Mouse (Mus musculus) lung, adult 2 months (tissue): Measurements from ENCODE around the gene Lce3f. TPM values are rescaled to one million over a fixed set of nuclear protein-coding genes. Genes with fewer than 3 reads are reported as not detected.

ENCODE experiments used
- DNase-seq: peaks from one replicate; pipeline ENCODE4 v3.0.0; 2022
- H3K4me1 ChIP-seq: fragments of 200-500 bp; 2 replicates; pipeline ENCODE4 v1.6.1; 2011; ENCODE audit warnings: low read length; ENCODE audit not compliant: control insufficient read depth, insufficient read depth
- H3K4me3 ChIP-seq: fragments of 200-500 bp; replicated peaks from 2 replicates; pipeline ENCODE3; 2011; ENCODE audit warnings: low read depth, mild to moderate bottlenecking, control low read depth, low read length; ENCODE audit errors: extremely low read depth
- CTCF ChIP-seq: fragments of 200-500 bp; IDR thresholded peaks from 2 replicates; pipeline ENCODE4 v1.5.1; 2011; ENCODE audit warnings: mild to moderate bottlenecking, low read length, control low read depth; ENCODE audit not compliant: insufficient read depth
- POLR2A ChIP-seq: fragments of 200-500 bp; IDR thresholded peaks from 2 replicates; pipeline ENCODE4 v1.6.1; 2011; ENCODE audit warnings: low read depth, mild to moderate bottlenecking, control low read depth, low read length, borderline replicate concordance; ENCODE audit errors: extremely low read depth
- WGBS: fragments of 180-500 bp; shearing (Covaris S2); methylation state at CpG from one replicate; pipeline ENCODE4 v1.1.7; 2018; 5-methylcytosine and 5-hydroxymethylcytosine counted together
- polyA plus RNA-seq: library from polyadenylated mRNA; depleted of rRNA; stranded (reverse); fragments of >200 nt; gene quantifications from 2 replicates; pipeline ENCODE4 v1.2.3, GENCODE M21; 2012; rRNA removed

Gene Lce3f
- polyA plus RNA-seq, 1 experiment = 237 TPM

DNA sequence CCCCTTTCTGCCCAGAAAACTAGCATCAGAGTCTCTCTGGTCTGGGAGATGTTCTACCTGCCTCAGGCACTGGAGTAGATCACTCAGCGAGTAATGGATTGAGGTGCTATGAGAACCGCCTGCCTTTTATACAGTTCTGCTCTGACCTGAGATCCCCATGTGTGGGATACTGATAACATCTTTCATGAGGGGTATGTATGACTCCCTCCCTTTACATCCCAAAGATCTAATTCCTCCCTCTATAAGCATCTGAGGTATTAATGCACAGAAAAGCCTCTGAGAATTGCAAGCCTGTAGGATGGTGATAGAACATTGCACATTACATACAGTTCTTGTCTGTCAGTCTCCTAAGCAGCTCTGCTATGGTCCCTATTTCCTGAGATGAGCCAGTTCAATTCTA, 26.9 kb downstream of the Lce3f start, which contains the start of gene Lce1m:
Gene Lce1m (minus strand): TSS at position 101 of the 400 bp plus-strand sequence.
- Histone ChIP-seq H3K4me3 (no peak within 1 kb of the TSS), H3K4me1 (no peaks in the 10 kb centered on the region)
- WGBS = 94% methylated on average over 2 of the region's 2 CpGs
- TF ChIP-seq CTCF = no peak
- TF ChIP-seq POLR2A = no peak
- no peak for DNase-seq

DNA sequence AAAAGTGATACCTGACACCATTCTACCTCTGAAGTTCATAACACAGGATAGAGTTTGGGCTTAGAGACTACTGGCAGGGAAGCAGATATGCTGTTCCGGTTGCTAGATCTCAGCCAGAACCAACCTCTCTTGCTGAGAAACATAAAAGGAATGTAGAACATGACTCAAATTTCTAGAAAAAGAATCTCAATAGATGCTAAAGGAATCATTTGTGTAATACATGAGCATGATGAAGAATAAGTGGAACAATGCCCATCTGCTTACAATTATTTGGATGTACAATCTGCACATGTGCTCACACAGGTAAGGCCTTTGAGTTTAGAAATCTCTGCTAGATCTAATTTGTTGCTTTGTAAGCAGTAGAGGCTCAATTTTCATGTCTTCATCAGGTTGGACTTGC, 29.1 kb downstream of the Lce3f start:
- Histone ChIP-seq H3K4me1 (no peaks in the 10 kb centered on the region), H3K4me3 (no peak overlapping the region)
- TF ChIP-seq POLR2A = no peak
- TF ChIP-seq CTCF = no peak
- 73% methylated on average over 1 of the region's 1 CpGs for WGBS
- no peak for DNase-seq

DNA sequence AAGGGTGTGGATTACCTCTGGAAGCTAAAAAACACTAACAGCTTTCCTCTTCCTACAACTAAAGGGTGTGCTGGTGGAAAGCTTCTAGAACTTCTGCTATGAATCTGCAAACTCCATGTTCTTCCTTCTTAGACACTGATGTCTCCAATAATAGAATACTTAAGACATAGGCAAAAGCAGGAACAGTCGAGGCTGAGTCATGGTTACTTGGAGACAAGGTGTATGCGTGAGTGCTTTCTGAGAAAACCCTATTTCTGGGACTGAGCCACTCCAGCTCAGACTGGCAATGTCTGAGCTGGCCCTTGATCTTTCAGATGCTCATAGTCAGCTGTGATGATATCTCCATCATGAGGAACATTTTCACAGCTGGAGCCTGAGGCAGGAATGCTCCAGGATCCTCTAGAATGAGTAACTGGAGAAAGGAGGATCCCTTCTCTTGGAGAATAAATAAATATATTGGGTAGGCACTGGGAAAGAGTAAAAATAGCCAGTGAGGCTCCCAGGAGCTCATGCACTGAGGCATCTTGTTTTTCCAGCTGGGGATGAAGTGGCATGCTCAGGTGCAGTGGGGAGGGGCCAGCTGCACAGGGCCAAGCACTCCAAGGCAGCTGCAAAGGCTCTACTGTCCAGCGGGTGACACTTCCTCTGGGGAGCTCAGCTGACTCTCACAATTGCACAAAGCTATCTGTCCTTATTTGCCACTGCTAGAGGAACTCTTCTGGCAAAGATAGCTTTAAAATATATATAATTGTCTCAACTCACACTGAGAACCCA, 31.6 kb downstream of the Lce3f start:
- TF ChIP-seq POLR2A (no peak), CTCF (no peak)
- Histone ChIP-seq H3K4me3 (no peak overlapping the region), H3K4me1 (no peaks in the 10 kb centered on the region)
- no peak for DNase-seq
- 61% methylated on average over 3 of the region's 3 CpGs for WGBS

DNA sequence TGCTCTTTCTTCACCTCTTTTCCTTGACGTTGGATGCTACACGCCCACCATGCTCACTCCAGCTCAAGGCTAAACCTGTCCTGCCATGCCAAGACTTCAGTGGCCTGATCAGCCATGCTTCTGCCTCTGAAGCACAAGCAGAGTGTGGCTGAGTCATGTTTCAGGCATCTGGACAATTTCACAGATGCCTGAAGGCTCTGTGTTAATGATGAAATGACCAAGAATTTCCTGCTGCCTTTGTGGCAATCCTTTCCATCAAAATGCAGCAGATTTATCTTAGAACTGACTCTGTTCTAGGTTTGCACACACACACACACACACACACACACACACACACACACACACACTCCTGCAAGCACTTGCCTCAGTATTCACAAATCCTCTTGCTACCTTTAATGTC, 33.5 kb downstream of the Lce3f start:
- 50% methylated on average over 2 of the region's 2 CpGs for WGBS
- no peak for DNase-seq
- Histone ChIP-seq H3K4me1 (no peaks in the 10 kb centered on the region), H3K4me3 (no peak overlapping the region)
- TF ChIP-seq CTCF (no peak), POLR2A (no peak)

DNA sequence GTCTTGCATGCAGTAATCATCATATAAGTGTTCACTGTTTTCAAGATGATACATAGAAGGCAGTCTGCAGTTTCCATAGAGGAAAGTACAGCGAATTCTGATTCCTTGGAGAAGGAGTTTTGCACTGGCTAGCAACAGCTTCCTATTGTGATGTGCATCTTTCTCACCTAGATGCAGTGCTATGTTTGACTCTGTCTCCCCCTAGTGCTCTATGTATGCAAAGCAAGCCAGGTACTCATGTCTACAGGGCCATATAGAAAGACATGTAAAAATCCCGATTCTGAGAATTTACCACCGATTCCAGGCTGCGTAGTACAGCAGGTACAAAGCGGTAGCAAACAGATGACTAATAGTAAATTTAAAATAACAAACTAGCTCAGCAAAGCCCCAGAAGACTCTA, 39.4 kb downstream of the Lce3f start:
- TF ChIP-seq CTCF (peak; percentile 21; the same call in 1 of the 2 replicates), POLR2A (no peak)
- WGBS = 52% methylated on average over 5 of the region's 5 CpGs
- DNase-seq = no peak
- no peaks in the 10 kb centered on the region for H3K4me1 ChIP-seq
- no peak overlapping the region for H3K4me3 ChIP-seq

Other genes starting within 250 kb of the Lce3f start
- 23.0 TPM in 1 of 2 replicates, not detected in the other for gene Lce1g, start 239.9 kb upstream of the Lce3f start, polyA plus RNA-seq
- 17.7 TPM in 1 of 2 replicates, not detected in the other for gene Lce1h, start 227.2 kb upstream of the Lce3f start, polyA plus RNA-seq
- 20.2 TPM in 1 of 2 replicates, not detected in the other for gene Lce1i, start 213.3 kb upstream of the Lce3f start, polyA plus RNA-seq
- gene Lce1j, start 201.7 kb upstream of the Lce3f start, polyA plus RNA-seq = 17.7 TPM in 1 of 2 replicates, not detected in the other
- gene Lce1k, start 184.3 kb upstream of the Lce3f start, polyA plus RNA-seq = 22.2 TPM in 1 of 2 replicates, not detected in the other
- 22.9 TPM in 1 of 2 replicates, not detected in the other for gene Kprp, start 165.0 kb upstream of the Lce3f start, polyA plus RNA-seq
- 20.4 TPM in 1 of 2 replicates, not detected in the other for gene Lce1l, start 140.9 kb upstream of the Lce3f start, polyA plus RNA-seq
- 4.0 TPM in 1 of 2 replicates, not detected in the other for gene 2310050C09Rik, start 122.0 kb upstream of the Lce3f start, polyA plus RNA-seq
- gene Lce3a, start 66.0 kb upstream of the Lce3f start, polyA plus RNA-seq = 285 TPM in 1 of 2 replicates, not detected in the other
- 311 TPM in 1 of 2 replicates, not detected in the other for gene Lce3b, start 59.2 kb upstream of the Lce3f start, polyA plus RNA-seq
- 361 TPM in 1 of 2 replicates, not detected in the other for gene Lce3c, start 47.7 kb upstream of the Lce3f start, polyA plus RNA-seq
- gene Lce3d, start 34.8 kb upstream of the Lce3f start, polyA plus RNA-seq = 64.5 TPM in 1 of 2 replicates, not detected in the other
- 169 TPM in 1 of 2 replicates, not detected in the other for gene Lce3e, start 25.2 kb upstream of the Lce3f start, polyA plus RNA-seq
- gene Crct1, start 23.5 kb downstream of the Lce3f start, polyA plus RNA-seq = 273 TPM in 1 of 2 replicates, not detected in the other
- 2.9 TPM in 1 of 2 replicates, not detected in the other for gene Lce1m, start 26.8 kb downstream of the Lce3f start, polyA plus RNA-seq
- gene Gm4858, start 76.6 kb downstream of the Lce3f start, polyA plus RNA-seq = not detected in 2 replicates
- not detected in 2 replicates for gene Crnn, start 152.6 kb downstream of the Lce3f start, polyA plus RNA-seq
- gene Flg2, start 205.1 kb downstream of the Lce3f start, polyA plus RNA-seq = not detected in 2 replicates